Mouse (Mus musculus) MEL (cell line): ENCODE measurements around the gene Cnn3. TPM values are rescaled to one million over a fixed set of nuclear protein-coding genes. Genes with fewer than 3 reads are reported as not detected.

Experiments used
- DNase-seq: peaks from one replicate; pipeline ENCODE4 v3.0.0; 2011; ENCODE audit warnings: low read depth, low spot score
- H3K27ac ChIP-seq: 2 replicates; pipeline ENCODE4 v1.5.1; 2012; ENCODE audit warnings: low read depth, mild to moderate bottlenecking, control low read depth, low read length, moderate library complexity; ENCODE audit not compliant: control insufficient read depth
- H3K27me3 ChIP-seq, 2 experiments: fragments of 150-350 bp in 1 of 2; sonication (generic) in 1 of 2; 2 replicates each; pipeline ENCODE4 v1.6.1; 2012; ENCODE audit warnings: low read length in 2 of 2, mild to moderate bottlenecking in 2 of 2, improper control_type of control experiment in 1 of 2, moderate library complexity in 1 of 2; ENCODE audit not compliant: insufficient read depth in 2 of 2, control insufficient read depth in 1 of 2
- H3K36me3 ChIP-seq, 2 experiments: 2 replicates each; pipeline ENCODE4 v1.6.1; 2012 to 2014; ENCODE audit warnings: low read length in 2 of 2, improper control_type of control experiment in 1 of 2, inconsistent platforms in 1 of 2, mild to moderate bottlenecking in 1 of 2; ENCODE audit not compliant: insufficient read depth in 2 of 2, control insufficient read depth in 1 of 2
- H3K4me1 ChIP-seq, 2 experiments: fragments of 150-350 bp in 1 of 2; sonication (generic) in 1 of 2; 2 replicates each; pipeline ENCODE4 v1.6.1; 2012; ENCODE audit warnings: low read length in 2 of 2, improper control_type of control experiment in 1 of 2, mild to moderate bottlenecking in 1 of 2; ENCODE audit not compliant: insufficient read depth in 2 of 2, control insufficient read depth in 1 of 2
- H3K4me3 ChIP-seq, 2 experiments: fragments of 150-350 bp in 1 of 2; sonication (generic) in 1 of 2; 2 replicates each; pipeline ENCODE4 v1.5.1; 2012; ENCODE audit warnings: low read depth in 2 of 2, low read length in 2 of 2, mild to moderate bottlenecking in 2 of 2, moderate library complexity in 2 of 2, control low read depth in 1 of 2, improper control_type of control experiment in 1 of 2; ENCODE audit not compliant: control insufficient read depth in 1 of 2, insufficient read depth in 1 of 2
- H3K79me2 ChIP-seq: 2 replicates; pipeline ENCODE4 v1.6.1; 2012; ENCODE audit warnings: mild to moderate bottlenecking, low read length, moderate library complexity; ENCODE audit not compliant: control insufficient read depth, poor library complexity, insufficient read depth
- H3K9ac ChIP-seq: 2 replicates; pipeline ENCODE4 v1.6.1; 2012; ENCODE audit warnings: low read depth, mild to moderate bottlenecking, control low read depth, low read length, moderate library complexity; ENCODE audit not compliant: control insufficient read depth, poor library complexity, severe bottlenecking
- H3K9me3 ChIP-seq: fragments of 150-350 bp; sonication (generic); replicated peaks from 2 replicates; pipeline ENCODE4 v1.6.1; 2012; ENCODE audit warnings: mild to moderate bottlenecking, low read length, improper control_type of control experiment, moderate library complexity; ENCODE audit not compliant: insufficient read depth
- CHD1 ChIP-seq: IDR thresholded peaks from 2 replicates; pipeline ENCODE4 v1.6.1; 2012; ENCODE audit warnings: low read depth, mild to moderate bottlenecking, inconsistent platforms, low read length, improper control_type of control experiment
- CTCF ChIP-seq, 3 experiments: IDR thresholded peaks in 2 of 3; conservative IDR thresholded peaks in 1 of 3; 2 replicates each; pipeline ENCODE4 v1.5.1; 2011 to 2012; ENCODE audit warnings: low read length in 3 of 3, low read depth in 2 of 3, mild to moderate bottlenecking in 2 of 3, improper control_type of control experiment in 1 of 3, inconsistent platforms in 1 of 3, mixed read lengths in 1 of 3, moderate library complexity in 1 of 3; ENCODE audit not compliant: control insufficient read depth in 1 of 3, insufficient read depth in 1 of 3, poor library complexity in 1 of 3, severe bottlenecking in 1 of 3
- E2F4 ChIP-seq: IDR thresholded peaks from 2 replicates; pipeline ENCODE4 v1.6.1; 2011; ENCODE audit warnings: low read depth, low read length, improper control_type of control experiment, borderline replicate concordance
- EP300 ChIP-seq, 2 experiments: IDR thresholded peaks; 2 replicates each; pipeline ENCODE4 v1.6.1; 2011; ENCODE audit warnings: improper control_type of control experiment in 2 of 2, low read length in 2 of 2, low read depth in 1 of 2, mild to moderate bottlenecking in 1 of 2
- GABPA ChIP-seq: IDR thresholded peaks from 2 replicates; pipeline ENCODE4 v1.6.1; 2012; ENCODE audit warnings: low read depth, mild to moderate bottlenecking, inconsistent platforms, low read length, improper control_type of control experiment, moderate library complexity
- GATA1 ChIP-seq: IDR thresholded peaks from 2 replicates; pipeline ENCODE4 v1.6.1; 2011; ENCODE audit warnings: low read depth, low read length, improper control_type of control experiment
- JUND ChIP-seq: IDR thresholded peaks from 2 replicates; pipeline ENCODE4 v1.6.1; 2011; ENCODE audit warnings: low read depth, mild to moderate bottlenecking, improper control_type of control experiment, low read length
- MAFK ChIP-seq: IDR thresholded peaks from 2 replicates; pipeline ENCODE4 v1.6.1; 2011; ENCODE audit warnings: low read depth, mild to moderate bottlenecking, low read length, improper control_type of control experiment, borderline replicate concordance
- NRF1 ChIP-seq: IDR thresholded peaks from 2 replicates; pipeline ENCODE4 v1.6.1; 2014; ENCODE audit warnings: low read depth, mild to moderate bottlenecking, inconsistent platforms, low read length, improper control_type of control experiment, moderate library complexity; ENCODE audit not compliant: poor library complexity, insufficient read depth, severe bottlenecking
- POLR2AphosphoS2 ChIP-seq: IDR thresholded peaks from 2 replicates; pipeline ENCODE4 v1.6.1; 2011; ENCODE audit warnings: low read length, improper control_type of control experiment
- POLR2AphosphoS5 ChIP-seq: IDR thresholded peaks from 2 replicates; pipeline ENCODE4 v1.6.1; 2012; ENCODE audit warnings: low read depth, borderline replicate concordance, mild to moderate bottlenecking, inconsistent platforms, low read length, moderate library complexity, mixed read lengths
- SIN3A ChIP-seq: IDR thresholded peaks from 2 replicates; pipeline ENCODE4 v1.6.1; 2012; ENCODE audit warnings: low read length, improper control_type of control experiment, inconsistent platforms
- SMC3 ChIP-seq: IDR thresholded peaks from 2 replicates; pipeline ENCODE4 v1.6.1; 2011; ENCODE audit warnings: low read depth, low read length, improper control_type of control experiment
- TCF12 ChIP-seq: IDR thresholded peaks from 2 replicates; pipeline ENCODE4 v1.6.1; 2014; ENCODE audit warnings: low read depth, mild to moderate bottlenecking, inconsistent platforms, low read length, improper control_type of control experiment, moderate library complexity
- UBTF ChIP-seq: IDR thresholded peaks from 2 replicates; pipeline ENCODE4 v1.6.1; 2012; ENCODE audit warnings: low read depth, mild to moderate bottlenecking, inconsistent platforms, low read length, improper control_type of control experiment, moderate library complexity, borderline replicate concordance; ENCODE audit not compliant: insufficient read depth
- USF1 ChIP-seq: IDR thresholded peaks from 2 replicates; pipeline ENCODE4 v1.6.1; 2014; ENCODE audit warnings: low read depth, mild to moderate bottlenecking, inconsistent platforms, low read length, improper control_type of control experiment, moderate library complexity
- ZC3H11A ChIP-seq: IDR thresholded peaks from 2 replicates; pipeline ENCODE4 v1.6.1; 2012; ENCODE audit warnings: low read depth, mild to moderate bottlenecking, inconsistent platforms, low read length, improper control_type of control experiment
- ZKSCAN1 ChIP-seq: IDR thresholded peaks from 2 replicates; pipeline ENCODE4 v1.6.1; 2012; ENCODE audit warnings: low read depth, mild to moderate bottlenecking, inconsistent platforms, low read length, improper control_type of control experiment, moderate library complexity
- ZMIZ1 ChIP-seq: IDR thresholded peaks from 2 replicates; pipeline ENCODE4 v1.6.1; 2012; ENCODE audit warnings: low read depth, mild to moderate bottlenecking, inconsistent platforms, low read length, improper control_type of control experiment, moderate library complexity
- polyA plus RNA-seq, 2 experiments: library from polyadenylated mRNA; stranded (reverse) in 1 of 2; unstranded in 1 of 2; fragments of >175 nt in 1 of 2; fragments of >200 nt in 1 of 2; gene quantifications; 2 replicates each; pipeline versions ENCODE4 v1.2.1 to v1.2.4; 2012; ENCODE audit warnings: low replicate concordance in 2 of 2, low read depth in 1 of 2; ENCODE audit not compliant: insufficient read length in 2 of 2, insufficient read depth in 1 of 2, missing spikeins in 1 of 2
- total RNA-seq: library from RNA; depleted of rRNA; stranded (reverse); fragments of 300-350 nt; gene quantifications from 2 replicates; pipeline ENCODE4 v1.2.3, GENCODE M21; 2012

Cnn3 gene
- total and polyA plus RNA-seq, 3 experiments = not detected

DNA sequence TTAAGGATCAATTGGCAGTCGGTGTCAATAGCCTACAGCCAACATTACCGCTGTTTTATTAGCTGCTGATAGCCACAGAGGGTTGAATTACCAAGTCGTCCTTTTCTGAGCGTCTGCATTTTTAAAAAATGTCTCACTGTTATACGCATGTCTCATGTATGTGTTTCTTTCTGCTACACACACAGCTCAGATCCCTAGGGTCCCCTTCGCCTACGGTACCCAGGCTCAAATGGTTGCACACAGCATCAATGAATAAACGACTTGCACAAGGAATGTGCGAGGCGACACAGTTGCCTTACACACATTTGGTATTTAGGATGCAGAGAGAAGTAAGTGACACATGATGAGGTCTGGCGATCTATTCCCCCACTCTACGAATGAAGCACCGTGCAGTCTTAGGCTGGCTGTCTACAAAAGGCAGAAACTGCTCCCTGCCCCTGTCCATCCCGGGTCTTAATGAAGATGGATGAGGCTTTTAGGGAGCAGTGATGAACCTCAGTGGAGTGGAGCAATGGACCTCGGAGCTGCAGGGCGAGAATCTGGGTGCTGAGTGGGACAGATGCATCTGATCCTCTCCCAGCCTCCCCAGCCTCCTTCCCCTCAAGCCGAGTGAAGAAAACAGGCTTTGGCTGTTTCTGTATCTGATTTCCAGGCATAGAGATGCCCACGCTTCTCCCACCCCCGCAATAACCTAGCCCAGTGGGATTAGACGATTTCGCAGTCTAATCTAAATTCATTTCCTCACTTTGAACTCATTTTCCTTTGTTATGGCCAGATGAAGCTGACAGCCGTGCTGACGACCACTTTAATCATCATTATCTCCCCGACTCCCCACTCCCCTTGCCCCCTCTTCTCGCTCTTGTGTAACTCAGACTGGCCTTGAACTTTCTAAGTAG is 57.2 kb downstream of the Cnn3 start:
- TF ChIP-seq EP300 (IDR thresholded peaks at IDR 0.05; ENCODE audit: low read depth in 1 of 2, low read length in 2 of 2) (no peak), CHD1 (no peak), NRF1 (no peak), POLR2AphosphoS5 (no peak), CTCF (IDR thresholded peaks at IDR 0.05 in 2 of 3, conservative IDR thresholded peaks at IDR 0.05 in 1 of 3; ENCODE audit: control insufficient read depth in 1 of 3, insufficient read depth in 1 of 3, low read depth in 2 of 3, low read length in 3 of 3, poor library complexity in 1 of 3, severe bottlenecking in 1 of 3) (no peak), USF1 (no peak), ZMIZ1 (no peak), E2F4 (no peak), SIN3A (no peak)
- Histone ChIP-seq H3K4me3 (no peak overlapping the region), H3K9ac (no peak overlapping the region), H3K27me3 (no peaks in the 10 kb centered on the region), H3K27ac (no peak overlapping the region), H3K36me3 (no peaks in the 10 kb centered on the region), H3K79me2 (no peaks in the 10 kb centered on the region), H3K9me3 (no peaks in the 10 kb centered on the region), H3K4me1 (peaks cover 0 to 3% of the 10 kb centered on the region in 2 experiments; a peak in 1 of 4 replicates)
- no peak for DNase-seq

GRCm38 (mm10) chr3:121485201-121485600 is 58.9 kb downstream of the Cnn3 start:
- TF ChIP-seq GATA1 (no peak), SMC3 (no peak), UBTF (no peak), TCF12 (no peak), POLR2AphosphoS2 (no peak), JUND (no peak), GABPA (no peak), MAFK (no peak), ZMIZ1 (no peak), ZC3H11A (no peak), CHD1 (no peak), ZKSCAN1 (no peak)

More at GRCm38 (mm10) chr3:121485201-121485600, 58.9 kb downstream of the Cnn3 start:
- H3K79me2 ChIP-seq = no peaks in the 10 kb centered on the region
- H3K9ac ChIP-seq = no peak overlapping the region
- H3K4me3 ChIP-seq = no peak overlapping the region
- no peaks in the 10 kb centered on the region for H3K9me3 ChIP-seq
- no peaks in the 10 kb centered on the region for H3K27me3 ChIP-seq
- H3K4me1 ChIP-seq = peaks cover 0 to 3% of the 10 kb centered on the region in 2 experiments; a peak in 1 of 4 replicates
- H3K36me3 ChIP-seq = no peaks in the 10 kb centered on the region
- no peak for DNase-seq
- H3K27ac ChIP-seq = no peak overlapping the region
